Mouse (Mus musculus) naive thymus-derived CD4-positive, alpha-beta T cell, adult 2 months (primary cell): ENCODE measurements around the gene Tut1.

Experiments
- DNase-seq: peaks from one replicate; pipeline ENCODE4 v3.0.0-alpha.2; 2011; ENCODE audit warnings: low read depth

Tut1 gene

DNA sequence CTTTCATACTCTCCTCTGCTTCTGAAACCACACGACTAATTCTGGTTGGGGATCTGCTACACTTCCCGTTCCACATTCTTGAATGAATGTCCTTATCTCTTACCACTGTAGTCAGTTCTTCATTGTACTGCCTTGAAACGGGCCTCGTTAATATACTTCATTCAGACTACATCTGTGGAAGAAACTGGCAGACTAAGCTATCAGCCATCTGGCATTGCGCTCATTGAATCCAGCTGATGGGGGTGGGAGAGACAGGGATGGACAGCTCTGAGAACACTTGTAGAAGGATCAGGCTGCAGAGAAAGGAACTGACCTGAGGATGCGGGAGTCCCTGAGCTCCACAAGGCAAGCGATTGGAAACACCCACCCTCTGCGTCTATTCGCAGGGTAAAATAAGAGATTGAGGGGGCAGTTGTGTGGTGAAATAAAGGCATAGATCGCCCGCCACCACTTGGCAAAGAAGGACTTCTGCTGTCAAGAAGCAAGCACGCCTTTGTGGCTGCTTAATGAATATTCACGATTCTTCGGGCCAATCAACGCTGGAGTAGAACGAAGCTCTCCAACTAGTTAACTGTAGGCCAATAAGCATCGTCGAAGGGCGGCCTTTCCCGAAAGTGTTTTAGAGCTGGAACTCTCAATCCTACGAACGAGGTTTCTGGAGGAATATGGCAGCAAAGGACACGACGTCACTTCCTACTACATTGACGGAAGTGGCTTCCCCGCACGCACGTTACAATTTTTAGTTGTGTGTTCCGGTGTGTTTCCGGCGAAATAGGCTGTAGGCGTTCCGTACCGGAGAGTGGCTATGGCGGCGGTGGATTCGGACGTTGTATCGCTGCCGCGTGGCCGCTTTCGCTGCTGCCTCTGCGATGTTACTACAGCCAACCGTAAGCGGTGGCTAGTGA, at the start of gene Tut1:
Gene Tut1 (plus strand): TSS at position 713 of the 905 bp plus-strand sequence.
- DNase-seq, result peak; percentile 97

- no peak for DNase-seq
These were observed 45.1 kb upstream of the Tut1 start for GRCm38 (mm10) chr19:8908531-8908930.

- no peak for DNase-seq
These were observed 41.8 kb upstream of the Tut1 start for GRCm38 (mm10) chr19:8911810-8912209.

GRCm38 (mm10) chr19:8914212-8914611, 39.4 kb upstream of the Tut1 start:
- DNase-seq, result no peak

- DNase-seq, result peak; percentile 22
These were observed 34.6 kb upstream of the Tut1 start for GRCm38 (mm10) chr19:8919000-8919399.

GRCm38 (mm10) chr19:8919684-8920072, 34.0 kb upstream of the Tut1 start:
- no peak for DNase-seq

DNA sequence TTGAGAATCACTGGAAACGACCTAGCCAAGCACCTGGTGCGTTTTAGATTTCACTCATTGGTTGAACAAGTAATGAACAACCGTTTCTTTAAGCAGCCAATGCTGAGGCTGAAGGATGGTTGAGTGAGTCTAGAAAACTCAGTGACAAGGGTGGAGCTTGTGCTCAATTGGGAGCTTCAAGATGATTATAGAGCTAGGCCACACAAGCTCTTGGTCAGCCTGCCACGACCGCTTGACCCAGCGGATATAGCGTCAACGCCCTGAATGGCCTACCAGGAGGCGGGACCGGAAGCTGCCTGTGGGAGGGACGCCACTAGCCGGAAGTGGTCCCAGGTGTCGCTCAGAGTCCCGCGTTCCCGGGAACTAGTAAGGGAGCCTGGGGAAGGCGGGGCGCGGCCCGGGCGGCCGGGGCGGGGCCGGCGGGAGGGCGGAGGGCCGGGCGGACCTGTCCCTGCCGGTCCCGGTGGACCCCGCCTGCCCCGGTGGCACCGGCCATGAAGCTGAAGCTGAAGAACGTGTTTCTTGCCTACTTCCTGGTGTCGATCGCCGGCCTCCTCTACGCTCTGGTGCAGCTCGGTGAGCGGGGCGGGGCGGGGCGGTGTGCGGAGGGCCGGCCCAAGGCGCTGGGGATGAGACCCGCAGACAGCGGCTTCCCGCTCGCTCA, 33.4 kb upstream of the Tut1 start, which contains the start of gene B3gat3:
Gene B3gat3 (plus strand): TSS at position 302 of the 664 bp plus-strand sequence.
- DNase-seq, result peak; percentile 80

DNA sequence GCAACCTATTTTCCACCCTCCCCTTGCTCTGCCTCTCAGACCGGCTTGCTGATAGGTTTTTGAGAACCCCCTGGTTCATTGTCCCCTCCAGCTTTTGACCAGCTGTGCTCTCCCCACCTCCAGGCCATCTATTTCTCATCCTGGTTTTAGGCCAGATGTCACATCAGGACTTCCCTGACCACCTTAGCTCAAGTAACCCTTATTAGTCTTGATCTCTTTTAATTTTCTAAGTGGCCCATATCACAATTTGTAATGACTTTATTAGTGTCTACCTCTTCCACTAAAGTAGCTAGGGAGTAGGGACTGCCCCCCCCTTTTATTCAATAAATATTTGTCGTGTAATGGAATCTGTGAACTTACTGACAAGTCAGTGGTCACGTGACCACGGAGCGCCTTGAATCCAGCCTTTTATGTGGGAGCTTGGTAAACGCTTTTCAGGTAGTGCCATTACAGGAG, 32.8 kb upstream of the Tut1 start:
- DNase-seq, result peak; percentile 80

GRCm38 (mm10) chr19:8921741-8922140, 31.9 kb upstream of the Tut1 start:
- peak; percentile 35 for DNase-seq

DNA sequence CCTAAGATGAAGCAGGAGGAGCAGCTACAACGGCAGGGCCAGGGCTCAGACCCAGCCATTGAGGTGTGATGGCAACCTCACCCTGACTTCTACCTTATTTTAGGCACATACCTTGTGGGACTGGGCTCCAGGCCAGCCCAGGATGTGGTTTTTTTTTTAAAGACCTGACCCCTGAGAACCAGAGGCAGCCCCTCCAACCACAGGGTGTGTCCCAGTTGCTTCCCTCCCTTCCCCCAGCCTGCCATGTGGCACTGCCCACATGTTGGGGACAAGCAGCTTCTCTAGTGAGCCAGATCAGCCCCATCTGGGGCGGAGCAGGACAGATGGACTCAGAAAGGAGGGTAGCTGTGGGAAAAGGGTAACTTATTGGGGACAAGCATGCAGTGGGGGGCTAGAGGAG, 26.9 kb upstream of the Tut1 start:
- no peak for DNase-seq

- DNase-seq, result no peak
These were observed 25.6 kb upstream of the Tut1 start for GRCm38 (mm10) chr19:8927891-8928525.

- DNase-seq, result no peak
These were observed 24.9 kb upstream of the Tut1 start for GRCm38 (mm10) chr19:8928689-8929223.

GRCm38 (mm10) chr19:8929224-8930088, 24.2 kb upstream of the Tut1 start, which contains the start of the genes Rom1 and Eml3:
Gene Rom1, minus strand, starts transcription at chr19:8929356.
Gene Eml3, plus strand, starts transcription at chr19:8929552.
- DNase-seq, result peak; percentile 84

DNA sequence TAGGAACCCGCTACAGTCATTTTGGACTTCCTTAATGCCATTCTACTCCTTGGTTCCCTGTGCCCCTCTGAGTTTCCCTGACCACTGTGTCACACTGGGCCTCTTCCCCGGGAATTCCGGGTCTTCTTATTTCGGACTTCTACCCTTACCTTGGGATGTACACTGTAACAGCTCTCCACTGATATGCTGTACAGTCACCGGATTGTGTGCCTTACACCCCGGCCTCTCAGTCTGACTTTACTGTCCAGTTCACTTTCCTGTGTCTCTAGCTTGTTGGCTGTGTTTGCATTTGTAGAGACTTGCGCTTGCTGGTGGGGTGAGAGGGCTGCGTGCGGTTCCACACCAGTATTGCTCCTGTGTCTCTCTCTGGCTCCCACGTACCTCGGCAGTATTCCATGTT, 23.5 kb upstream of the Tut1 start:
- DNase-seq, result no peak

- no peak for DNase-seq
These were observed 22.9 kb upstream of the Tut1 start for GRCm38 (mm10) chr19:8930771-8931170.

- no peak for DNase-seq
These were observed 16.9 kb upstream of the Tut1 start for GRCm38 (mm10) chr19:8936736-8937135.

- DNase-seq, result no peak
These were observed 13.0 kb upstream of the Tut1 start for GRCm38 (mm10) chr19:8940526-8941133.

- no peak for DNase-seq
These were observed 12.5 kb upstream of the Tut1 start for GRCm38 (mm10) chr19:8941136-8941514.

GRCm38 (mm10) chr19:8941515-8942217, 12.0 kb upstream of the Tut1 start, which contains the start of gene Mta2:
Gene Mta2, plus strand, starts transcription at chr19:8941875.
- peak; percentile 98 for DNase-seq
